Mouse (Mus musculus): ENCODE results near the gene Tmc8.
"Not testable (repeated sequence)": the region's sequence is repeated elsewhere in the genome, so short reads cannot be mapped to it uniquely, and the experiment has no call there.

Gene Tmc8

DNA sequence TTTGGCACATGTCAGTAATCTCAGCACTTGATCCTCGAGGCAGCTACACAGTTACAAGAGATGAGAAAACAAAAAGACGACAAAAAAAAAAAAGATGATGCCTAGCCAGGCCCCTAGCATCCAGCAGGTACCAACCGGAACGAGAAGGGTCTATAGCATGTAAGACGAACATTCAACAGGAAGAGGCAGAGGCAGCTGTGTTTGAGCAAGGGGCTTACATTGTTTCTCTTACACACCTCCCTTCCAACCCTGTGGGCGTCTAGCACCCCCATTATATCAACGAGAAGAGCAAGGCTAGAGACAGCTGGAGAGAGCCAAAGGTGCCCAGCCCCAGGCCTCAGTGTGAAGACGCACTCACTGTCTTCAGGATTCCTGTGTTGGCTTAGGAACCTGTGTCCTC lies 45.0 kb downstream of the Tmc8 start:
- DNase-seq = no peak

DNA sequence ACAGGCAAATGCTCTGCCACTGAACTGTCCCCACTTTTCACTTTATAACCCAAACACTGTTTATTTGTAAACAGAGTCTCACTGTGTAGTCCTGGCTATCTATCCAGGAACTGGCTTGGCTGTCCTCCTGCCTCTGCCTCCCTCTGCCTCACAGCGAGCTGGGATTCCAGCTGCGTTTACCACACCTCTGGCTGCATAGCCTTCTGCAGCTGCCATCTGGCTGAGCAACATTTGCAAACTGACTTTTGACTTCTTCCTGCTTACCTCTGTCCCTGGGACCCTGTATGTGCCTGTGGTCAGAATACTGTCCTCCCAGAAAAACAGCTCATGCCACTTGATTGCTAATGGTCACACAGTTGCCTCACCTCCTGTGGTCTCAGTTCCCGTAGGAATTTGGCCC lies 45.5 kb downstream of the Tmc8 start:
- DNase-seq = no peak

DNA sequence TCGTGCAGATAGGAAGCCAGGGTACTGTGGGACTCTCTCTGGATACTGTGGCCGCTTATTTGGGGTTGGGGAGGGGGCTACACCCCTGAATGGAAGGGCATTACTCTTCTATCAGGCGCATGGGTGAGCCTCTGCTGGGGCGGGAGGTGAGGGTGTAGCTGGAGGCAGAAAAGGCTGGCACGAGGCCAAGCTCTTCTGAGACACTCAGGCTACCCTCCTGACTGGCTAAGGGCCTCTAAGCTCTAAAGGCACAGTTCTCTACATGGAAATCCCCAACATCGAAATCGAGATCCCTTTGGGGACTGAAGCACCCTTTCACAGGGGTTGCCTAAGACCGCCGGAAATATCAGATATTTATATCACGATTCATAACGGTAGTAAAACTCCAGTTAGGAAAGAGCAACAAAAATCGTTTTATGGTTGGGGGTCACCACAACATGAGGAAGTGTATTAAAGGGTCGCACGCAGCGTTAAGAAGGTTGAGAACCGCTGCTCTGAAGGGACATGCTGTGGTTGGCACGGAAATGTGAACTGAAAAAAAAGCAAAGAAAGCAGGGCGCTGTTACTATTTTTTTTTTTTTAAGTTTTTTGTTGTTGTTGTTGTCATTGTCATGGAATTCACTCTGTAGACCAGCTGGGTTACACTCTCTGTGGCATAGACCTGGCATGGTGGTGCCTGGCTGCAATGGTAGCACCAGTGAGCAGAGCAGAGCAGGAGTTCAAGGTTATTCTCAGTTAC lies 46.4 kb downstream of the Tmc8 start:
- no peak for DNase-seq

- DNase-seq = no peak
These were observed 47.2 kb downstream of the Tmc8 start for GRCm38 (mm10) chr11:117828888-117829604.

GRCm38 (mm10) chr11:117829671-117830215 lies 47.9 kb downstream of the Tmc8 start:
- no peak for DNase-seq

DNA sequence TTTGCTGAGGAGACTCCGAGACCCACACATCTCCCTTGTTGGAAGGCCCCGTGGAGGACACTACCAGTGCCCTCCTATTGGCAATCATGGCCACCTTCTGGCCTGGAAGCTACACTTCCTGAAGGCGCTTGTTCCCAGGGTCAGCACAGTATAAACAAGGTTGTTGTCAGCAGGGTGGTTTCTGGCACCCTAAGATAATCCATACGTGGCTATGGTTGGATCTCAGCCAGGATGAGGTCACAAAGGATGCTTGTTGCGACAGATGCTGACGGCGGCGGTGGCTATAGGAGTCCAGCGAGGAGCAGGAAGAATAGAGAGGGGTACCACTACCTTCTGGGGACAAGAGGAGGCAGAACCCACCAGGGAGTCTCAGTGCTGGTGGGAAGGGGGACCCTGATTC lies 48.5 kb downstream of the Tmc8 start:
- no peak for DNase-seq

- DNase-seq = peak; percentile 71
These were observed 50.5 kb downstream of the Tmc8 start for GRCm38 (mm10) chr11:117832086-117832969.

- DNase-seq = not testable (repeated sequence)
These were observed 51.6 kb downstream of the Tmc8 start for GRCm38 (mm10) chr11:117833509-117833908.

- DNase-seq = no peak
These were observed 52.2 kb downstream of the Tmc8 start for GRCm38 (mm10) chr11:117834086-117834485.

DNA sequence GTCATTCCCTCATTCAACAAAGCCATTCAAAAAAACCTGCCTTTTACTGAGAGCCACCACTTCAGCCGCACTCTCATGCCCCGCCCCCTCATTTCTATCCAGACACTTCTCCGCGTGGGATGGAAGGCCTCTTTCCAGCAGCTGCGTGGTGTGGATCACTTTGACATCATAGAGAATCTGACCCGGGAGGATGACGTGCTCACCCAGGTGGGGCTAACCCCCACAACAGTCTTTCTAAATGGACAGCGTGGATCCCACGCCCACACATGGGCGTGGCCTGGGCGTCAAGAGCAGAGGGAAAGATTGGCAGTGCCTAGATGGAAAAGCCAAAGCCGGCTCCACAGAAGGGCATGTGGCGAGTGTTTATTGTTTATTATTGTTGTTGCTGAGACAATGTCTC lies 54.4 kb downstream of the Tmc8 start:
- peak; percentile 49 for DNase-seq

DNA sequence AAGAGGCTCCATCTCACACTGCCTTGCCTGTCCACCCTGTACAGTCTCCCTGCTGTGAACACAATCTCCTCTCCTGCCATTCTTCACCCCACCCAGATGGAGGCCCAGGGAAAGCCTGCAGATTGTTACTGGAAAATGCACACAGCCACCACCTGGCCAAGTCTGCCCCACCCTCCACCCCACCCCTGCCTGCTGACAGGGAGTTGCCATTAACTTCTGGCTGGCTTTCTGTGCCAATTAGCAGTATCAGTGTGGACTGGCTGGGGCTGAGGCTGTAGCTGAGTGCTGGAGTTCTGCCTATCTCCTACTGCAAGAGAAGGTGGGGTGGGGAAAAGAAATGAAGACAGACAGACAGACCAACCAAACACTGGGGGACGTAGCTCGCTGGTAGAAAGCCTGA lies 56.7 kb downstream of the Tmc8 start:
- no peak for DNase-seq

GRCm38 (mm10) chr11:117839021-117839420 lies 57.1 kb downstream of the Tmc8 start:
- no peak for DNase-seq

- DNase-seq = no peak
These were observed 59.0 kb downstream of the Tmc8 start for GRCm38 (mm10) chr11:117840910-117841309.
